Mouse (Mus musculus): ENCODE results near the gene Ube2d1. TPM values are rescaled to one million over a fixed set of nuclear protein-coding genes. Genes with fewer than 3 reads are reported as not detected.

Gene Ube2d1
- total RNA-seq, 2 experiments from 2014 or later, result 6.4 to 21.1 TPM

DNA sequence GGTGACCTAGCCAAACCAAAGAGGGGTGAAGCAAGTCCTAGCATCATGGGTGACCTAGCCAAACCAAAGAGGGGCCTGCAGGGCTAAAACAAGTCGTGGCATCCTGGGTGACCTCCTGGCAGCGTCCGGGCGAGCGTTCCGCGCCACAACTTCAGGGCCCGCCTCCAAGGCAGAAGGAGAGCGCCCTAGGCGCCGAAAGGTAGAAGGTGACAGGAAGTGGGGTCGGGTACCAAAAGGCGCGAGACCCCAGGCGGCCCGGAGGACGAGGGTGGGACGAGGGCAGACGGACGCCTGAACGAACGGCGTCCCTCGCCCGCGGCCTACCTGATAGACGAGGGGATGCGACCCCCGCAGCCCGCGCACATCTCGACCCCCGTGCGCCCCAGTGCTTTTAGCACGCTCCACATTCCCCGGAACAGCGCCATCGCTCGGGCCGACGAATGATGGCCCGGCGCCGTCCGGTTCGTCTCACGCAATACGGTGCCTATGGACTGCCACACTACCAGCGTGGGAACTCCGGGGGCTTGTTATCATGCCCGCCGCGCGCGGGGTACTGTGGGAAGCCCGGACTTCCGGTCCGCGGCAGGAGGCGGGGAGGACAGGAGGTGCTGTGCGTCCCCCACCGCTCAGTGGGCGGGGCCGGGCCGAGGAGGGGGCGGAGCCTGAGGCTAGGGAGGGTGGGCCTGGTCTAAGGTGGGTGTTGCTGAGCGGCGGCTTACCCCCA is 47.4 kb downstream of the Ube2d1 start:
- ATAC-seq (replicated peaks; ENCODE audit: low FRiP score, poor library complexity, severe bottlenecking), result peak; percentile 98

DNA sequence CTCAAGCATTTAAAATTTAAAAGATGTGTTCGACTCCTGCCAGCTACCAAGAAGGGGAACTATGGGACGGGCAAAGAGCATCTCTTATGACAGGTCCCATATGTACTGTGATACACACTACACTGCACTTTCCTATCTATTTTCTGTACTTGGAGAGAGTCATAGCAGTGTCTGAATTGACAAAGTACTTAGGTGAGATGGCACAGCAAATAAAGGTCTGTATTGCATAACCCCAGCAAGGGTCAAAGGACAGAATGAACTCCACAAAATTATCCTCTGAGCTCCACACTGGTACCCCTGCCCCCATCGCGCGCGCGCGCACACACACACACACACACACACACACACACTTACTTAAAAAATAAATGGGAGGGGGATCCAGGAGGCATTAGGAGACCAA is 51.0 kb downstream of the Ube2d1 start:
- no peak for ATAC-seq (replicated peaks; ENCODE audit: low FRiP score, poor library complexity, severe bottlenecking)

DNA sequence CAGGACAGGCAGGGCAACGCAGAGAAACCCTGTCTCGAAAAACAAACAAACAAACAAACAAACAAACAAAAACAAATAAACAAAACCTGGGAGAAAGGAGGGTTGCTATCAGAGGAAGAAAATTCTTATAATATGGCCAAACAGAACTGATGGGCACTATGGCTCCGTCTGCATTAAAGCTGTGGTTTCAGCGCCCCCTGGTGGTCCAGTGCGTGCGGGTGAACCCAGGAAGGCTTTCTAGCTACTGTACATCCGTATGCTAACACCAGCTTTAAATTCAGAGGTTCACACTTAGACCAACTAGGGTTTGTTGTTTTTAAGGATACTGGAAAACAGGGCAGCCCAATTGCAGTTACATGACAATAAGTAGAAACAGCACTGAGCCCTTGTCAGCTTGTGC is 59.2 kb downstream of the Ube2d1 start:
- peak; percentile 77; the same call in 1 of the 2 replicates for ATAC-seq (replicated peaks; ENCODE audit: low FRiP score, poor library complexity, severe bottlenecking)

DNA sequence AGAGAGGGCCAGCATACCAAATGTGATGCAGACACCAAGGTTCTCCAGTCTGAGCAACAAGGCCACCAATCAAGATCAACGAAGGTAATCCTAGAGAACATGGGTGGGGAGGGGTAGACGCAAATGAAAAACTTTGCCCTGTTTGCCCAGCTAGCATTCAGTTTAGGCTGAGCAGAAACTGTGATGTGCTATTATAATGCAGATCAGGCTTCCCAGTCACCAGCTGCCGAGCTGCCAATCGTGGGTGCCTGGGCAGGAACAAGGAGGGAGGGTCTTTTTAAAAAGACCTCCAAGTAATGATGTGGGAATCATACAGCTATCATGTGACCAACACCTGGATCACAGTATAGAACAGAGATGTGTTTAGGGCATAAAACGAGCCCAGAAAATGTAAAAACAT is 62.0 kb downstream of the Ube2d1 start:
- ATAC-seq (replicated peaks; ENCODE audit: low FRiP score, poor library complexity, severe bottlenecking), result no peak

DNA sequence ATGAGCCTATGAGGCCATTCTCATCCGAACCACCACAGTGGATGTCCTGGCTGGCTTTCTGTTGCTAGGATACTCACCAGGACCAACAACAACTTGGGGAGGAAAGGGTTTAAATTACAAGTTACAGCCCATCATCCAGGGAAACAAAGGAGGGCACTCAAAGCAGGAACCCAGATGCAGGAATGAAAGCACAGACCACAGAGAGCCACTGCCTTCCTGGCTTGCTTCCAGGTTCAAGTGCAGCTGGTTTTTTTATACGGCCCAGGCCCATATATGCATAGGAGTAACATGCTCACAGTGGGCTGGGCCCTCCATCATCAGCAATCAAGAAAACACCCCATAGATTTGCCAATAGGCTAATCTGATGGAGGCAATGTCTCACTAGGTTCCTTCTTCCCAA is 62.4 kb downstream of the Ube2d1 start:
- ATAC-seq (replicated peaks; ENCODE audit: low FRiP score, poor library complexity, severe bottlenecking), result no peak

DNA sequence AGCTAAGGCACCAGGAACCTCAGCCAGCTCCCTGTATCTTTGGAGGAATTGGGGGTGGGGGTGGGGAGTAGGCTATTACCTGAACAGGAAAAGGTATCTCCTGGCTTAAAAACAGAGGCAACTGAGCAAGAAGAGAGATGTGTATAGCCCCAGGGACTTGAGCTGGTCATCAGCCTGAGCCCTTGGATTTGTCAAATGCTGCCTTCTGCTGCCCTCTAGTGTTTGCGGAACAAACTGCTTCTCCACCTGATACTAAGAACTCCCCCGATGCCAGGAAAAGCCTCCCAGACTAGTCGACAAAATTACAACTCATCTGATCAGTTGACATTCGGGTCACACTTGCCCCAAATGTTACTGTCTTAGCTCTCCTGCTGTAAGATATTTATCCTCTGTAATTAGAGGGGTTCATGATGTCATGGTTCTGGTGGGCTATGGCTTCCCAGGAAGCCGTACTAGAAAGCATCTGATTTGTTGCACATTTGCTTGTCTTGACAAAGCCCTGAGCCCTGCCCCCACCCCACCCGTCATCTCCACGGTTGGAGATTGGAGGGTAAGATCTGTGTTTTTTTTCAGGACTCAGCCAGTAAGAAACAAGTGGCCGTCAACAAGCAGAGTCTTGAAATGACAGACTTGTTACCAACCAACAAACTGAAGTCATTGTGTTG is 66.7 kb downstream of the Ube2d1 start:
- ATAC-seq (replicated peaks; ENCODE audit: low FRiP score, poor library complexity, severe bottlenecking), result peak; percentile 57

DNA sequence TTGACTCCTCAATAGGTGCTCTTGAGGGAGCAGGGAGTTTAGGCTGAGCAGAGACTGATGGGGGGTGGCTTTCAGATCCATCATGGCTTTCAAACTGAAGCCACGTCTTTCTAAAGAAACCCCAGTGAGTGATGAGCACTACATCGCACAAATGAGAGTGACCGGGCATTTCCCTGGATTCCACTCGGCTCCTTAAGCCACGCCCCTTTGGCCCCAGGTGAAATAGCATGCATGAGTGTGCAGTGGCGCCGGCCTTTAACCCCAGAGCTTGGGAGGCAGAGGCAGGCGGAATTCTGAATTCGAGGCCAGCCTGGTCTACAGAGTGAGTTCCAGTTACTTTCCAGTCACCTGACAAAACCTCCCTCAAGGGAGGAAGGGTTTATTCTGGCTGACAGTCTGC is 69.1 kb downstream of the Ube2d1 start:
- ATAC-seq (replicated peaks; ENCODE audit: low FRiP score, poor library complexity, severe bottlenecking), result no peak

Other genes starting within 250 kb of the Ube2d1 start
- gene Bicc1, start 125.6 kb downstream of the Ube2d1 start, total RNA-seq (2015; ENCODE audit: low replicate concordance), result not detected in 2 replicates
- gene Bicc1, start 125.6 kb downstream of the Ube2d1 start, total RNA-seq (2017; ENCODE audit: low replicate concordance), result not detected in 2 replicates
- 4.0 and 8.4 TPM in 2 replicates for gene Tfam, start 47.0 kb downstream of the Ube2d1 start, total RNA-seq (2015; ENCODE audit: low replicate concordance)
- 17.6 and 46.9 TPM in 2 replicates for gene Tfam, start 47.0 kb downstream of the Ube2d1 start, total RNA-seq (2017; ENCODE audit: low replicate concordance)
- 10.0 and 15.7 TPM in 2 replicates for gene Cisd1, start 59.7 kb upstream of the Ube2d1 start, total RNA-seq (2015; ENCODE audit: low replicate concordance)
- gene Cisd1, start 59.7 kb upstream of the Ube2d1 start, total RNA-seq (2017; ENCODE audit: low replicate concordance), result 3.9 and 4.1 TPM in 2 replicates
- 14.0 and 23.2 TPM in 2 replicates for gene Ipmk, start 62.5 kb upstream of the Ube2d1 start, total RNA-seq (2015; ENCODE audit: low replicate concordance)
- 10.5 and 12.4 TPM in 2 replicates for gene Ipmk, start 62.5 kb upstream of the Ube2d1 start, total RNA-seq (2017; ENCODE audit: low replicate concordance)

Data from erythroblast, adult 5-6 weeks (primary cell).